Mouse (Mus musculus) layer of hippocampus, adult 9-10 months (tissue): Measurements from ENCODE around the gene Serpine2.

Experiments used
- DNase-seq: peaks from one replicate; pipeline ENCODE4 v3.0.0; 2022; ENCODE audit warnings: low spot score

Gene Serpine2

DNA sequence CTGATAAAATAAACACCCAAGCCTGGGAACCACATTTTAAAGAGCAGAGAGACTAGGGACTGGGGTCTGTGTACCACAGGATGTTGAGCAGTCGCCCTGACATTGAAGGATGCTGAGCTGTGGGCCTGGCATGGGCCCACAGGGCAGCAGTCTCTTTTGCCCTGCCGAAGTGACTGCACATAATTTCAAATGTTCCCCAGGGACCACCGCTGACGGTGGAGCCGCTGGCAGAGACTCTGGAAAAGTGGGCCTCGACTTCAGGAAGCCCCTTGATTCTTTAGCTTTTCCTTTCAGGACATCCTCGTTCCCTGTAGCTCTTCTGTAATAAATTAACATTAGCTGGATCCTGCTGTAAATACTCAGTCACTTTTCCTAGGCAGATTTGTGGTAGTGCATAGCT lies 103.8 kb downstream of the Serpine2 start:
- no peak for DNase-seq

DNA sequence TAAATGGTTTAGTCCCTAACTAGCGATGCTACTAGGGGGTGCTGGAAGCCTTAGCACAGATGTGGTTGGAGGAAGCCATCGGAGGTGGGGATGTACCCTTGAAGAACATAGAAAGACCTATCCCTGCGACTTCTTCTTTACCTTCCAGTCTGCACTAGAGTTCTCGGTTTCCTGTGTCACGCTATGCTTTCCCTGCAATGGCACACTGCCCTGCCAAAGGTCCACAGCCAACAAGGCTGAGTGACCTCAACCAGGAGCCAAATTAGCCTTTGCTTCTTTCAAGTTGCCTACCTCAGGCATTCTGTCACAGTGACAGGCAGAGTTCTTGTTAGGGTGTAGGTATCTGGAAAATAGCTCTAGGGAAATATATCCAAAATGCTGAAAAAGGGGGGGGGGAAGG lies 104.6 kb downstream of the Serpine2 start:
- DNase-seq: no peak

DNA sequence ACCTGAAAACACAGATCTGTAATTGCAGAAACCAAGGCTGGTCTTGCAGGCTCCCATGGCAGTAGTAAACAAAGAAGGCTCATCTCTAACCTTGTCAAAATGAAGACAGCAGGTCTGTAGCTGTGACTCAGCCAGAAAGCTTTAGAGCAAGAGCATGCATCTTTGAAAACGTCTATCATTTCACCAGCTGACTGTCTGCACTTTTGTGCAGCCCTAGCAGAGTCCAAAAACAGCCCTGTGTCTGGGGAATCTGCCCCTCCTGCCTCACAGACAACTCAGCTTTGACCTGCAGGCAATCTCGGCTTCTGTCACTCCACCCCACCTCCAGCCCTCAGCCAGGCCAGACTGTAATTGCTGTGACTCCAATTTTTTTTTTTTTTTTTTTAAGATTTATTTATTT lies 105.6 kb downstream of the Serpine2 start:
- DNase-seq: no peak

DNA sequence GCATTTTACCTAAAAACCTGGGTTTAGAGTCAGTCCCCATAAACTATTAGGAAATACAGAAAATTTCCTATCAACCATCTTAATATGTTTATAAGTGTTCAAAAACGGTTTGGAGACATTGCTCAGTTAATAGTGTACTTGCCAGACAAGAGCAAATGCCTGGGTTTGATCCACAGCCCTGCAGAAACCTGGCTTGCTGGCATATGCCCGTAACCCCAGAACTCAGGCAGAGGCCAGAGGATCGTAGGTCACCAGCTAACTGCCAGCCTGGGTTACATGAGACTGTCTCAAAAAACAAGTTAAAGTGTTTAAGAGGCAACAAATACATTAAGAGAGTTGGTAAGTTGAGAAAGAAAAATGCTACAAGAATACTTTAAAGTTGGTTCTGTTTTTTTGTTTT lies 106.0 kb downstream of the Serpine2 start:
- DNase-seq: no peak

DNA sequence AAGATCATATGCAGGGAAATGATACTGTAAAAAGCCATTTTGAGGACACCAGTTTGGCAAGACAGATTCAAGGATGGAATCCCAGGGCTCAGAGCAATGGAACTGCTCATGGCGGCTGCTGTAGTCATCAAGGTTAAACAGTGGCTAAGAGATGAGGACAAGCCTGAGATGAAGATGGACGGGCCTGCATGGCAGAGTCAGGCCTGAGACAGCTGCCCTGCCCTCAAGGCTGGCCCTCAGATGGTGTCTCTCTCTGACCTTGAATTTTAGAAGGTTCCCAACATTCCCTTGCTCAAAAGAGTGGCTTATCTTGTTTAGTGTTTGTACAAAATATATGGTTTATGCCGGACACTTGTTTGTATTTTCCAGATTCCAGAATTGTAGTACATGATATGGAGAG lies 107.5 kb downstream of the Serpine2 start:
- DNase-seq: no peak

DNA sequence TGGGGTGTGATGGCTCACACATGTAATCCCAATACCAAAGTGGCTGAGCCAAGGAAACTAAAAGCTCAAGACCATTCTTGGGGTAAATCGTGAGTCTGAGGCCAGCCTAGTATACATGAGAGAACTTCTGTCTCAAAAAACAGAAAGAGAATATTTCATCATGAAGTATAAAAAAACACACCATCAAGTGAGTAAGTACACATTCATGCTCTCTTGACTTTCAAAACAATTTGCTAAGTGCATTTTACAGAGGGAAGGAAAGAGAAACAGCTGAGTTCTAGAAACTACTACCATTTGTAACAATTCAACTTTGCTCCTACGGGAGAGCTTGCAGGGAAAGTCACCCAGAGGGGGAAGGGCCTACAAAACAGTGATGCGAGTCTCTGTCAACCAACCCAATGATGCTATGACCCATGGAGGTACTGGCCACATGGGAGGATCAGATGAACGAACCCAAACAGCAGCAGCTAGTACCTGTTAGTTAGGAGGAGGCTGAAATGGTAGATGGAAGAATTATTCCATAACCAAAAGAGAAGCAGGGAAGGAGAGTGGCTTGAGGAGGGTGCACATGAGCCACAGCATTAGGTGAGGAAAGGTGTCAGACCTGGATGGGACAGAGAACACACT lies 108.2 kb downstream of the Serpine2 start:
- DNase-seq: no peak

DNA sequence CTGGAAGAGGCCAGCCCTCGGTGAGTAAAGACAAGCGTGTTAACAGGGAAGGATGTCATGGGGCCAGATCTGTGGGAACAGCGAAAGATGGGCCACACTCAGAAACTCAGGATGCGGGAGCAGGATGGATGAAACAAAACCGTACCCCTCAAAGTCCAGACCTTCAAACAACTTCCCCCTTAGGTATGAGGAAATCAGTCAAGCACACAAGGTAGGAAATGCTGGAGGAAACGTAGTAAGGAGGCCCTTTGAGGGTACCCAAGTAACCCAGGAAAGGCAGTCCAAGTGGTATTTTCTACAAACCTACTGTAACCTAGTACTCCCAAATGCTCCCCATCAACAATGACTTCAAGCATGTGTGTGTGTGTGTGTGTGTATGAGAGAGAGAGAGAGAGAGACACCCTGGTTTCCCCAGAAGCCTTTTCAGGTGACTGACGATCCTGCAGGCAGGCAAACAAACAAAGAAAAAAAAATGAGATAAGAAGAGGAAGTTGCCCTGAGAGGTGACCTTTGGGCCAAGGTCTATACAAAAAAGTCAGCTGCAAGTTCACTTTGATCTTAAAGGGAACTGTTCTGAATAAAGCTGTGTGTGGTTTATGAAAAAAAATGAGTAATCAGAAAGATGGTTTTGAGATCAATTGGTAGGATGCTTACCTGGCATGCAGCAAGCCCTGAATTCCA lies 108.8 kb downstream of the Serpine2 start:
- no peak for DNase-seq

DNA sequence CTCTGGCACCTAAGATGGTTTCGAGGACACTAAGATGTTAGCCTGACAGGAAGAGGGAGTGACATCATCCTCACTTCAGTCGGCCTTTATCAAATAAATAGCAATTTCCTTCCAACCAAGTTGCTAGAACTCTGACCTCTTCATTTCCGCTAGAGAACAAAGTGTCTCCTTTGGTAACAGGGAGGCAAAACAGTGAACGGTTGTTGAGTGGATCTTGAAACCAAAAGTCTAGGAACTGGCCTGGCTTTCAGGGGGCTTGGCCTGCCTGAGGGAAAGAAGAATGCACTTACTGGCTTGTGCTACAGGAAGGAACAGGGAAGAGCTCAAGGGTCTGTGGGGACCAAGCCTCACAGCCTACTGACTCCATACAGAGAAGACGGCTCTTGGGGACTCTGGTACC lies 109.8 kb downstream of the Serpine2 start:
- no peak for DNase-seq

DNA sequence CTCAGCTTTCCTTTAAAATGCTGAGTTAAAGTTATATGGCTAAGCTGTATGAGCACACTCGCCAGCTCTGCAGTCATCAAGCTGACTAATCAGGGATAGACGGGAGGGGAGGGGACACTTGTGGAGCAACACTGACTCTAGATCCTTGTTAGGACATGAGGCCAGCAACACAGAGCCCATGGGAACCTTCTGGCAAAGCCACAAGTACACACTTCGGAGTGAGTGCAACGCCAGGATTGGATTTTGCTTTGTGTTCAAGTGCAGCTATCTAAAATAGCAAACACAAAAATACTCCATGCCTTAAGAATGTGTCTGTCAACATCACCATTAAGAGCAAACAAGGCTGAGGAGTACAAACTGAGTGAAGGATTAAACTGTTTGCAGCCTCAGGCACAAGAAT lies 114.9 kb downstream of the Serpine2 start:
- no peak for DNase-seq
